Mouse (Mus musculus) stomach, embryonic 14.5 days (tissue): ENCODE data around the gene Herc3. TPM values are rescaled to one million over a fixed set of nuclear protein-coding genes. Genes with fewer than 3 reads are reported as not detected.

Source experiments
- ATAC-seq: fragments of 200-750 bp; cut with Nextera tagmentation; 2 replicates; pipeline ENCODE4 v1.8.0; 2017; ENCODE audit warnings: low read depth, moderate TSS enrichment; ENCODE audit not compliant: insufficient number of reproducible peaks, insufficient read depth, low FRiP score
- H3K27ac ChIP-seq: fragments of 300-500 bp; sonication (generic); 2 replicates; pipeline ENCODE4 v1.5.1; 2014; ENCODE audit warnings: mild to moderate bottlenecking, low read length, moderate library complexity, mixed read lengths
- H3K27me3 ChIP-seq: fragments of 300-500 bp; sonication (generic); 2 replicates; pipeline ENCODE4 v1.6.1; 2014; ENCODE audit warnings: low read length, control low read depth, mixed read lengths; ENCODE audit not compliant: control insufficient read depth, insufficient read depth
- H3K36me3 ChIP-seq: fragments of 300-500 bp; sonication (generic); 2 replicates; pipeline ENCODE4 v1.6.1; 2014; ENCODE audit warnings: mild to moderate bottlenecking, control low read depth, low read length, moderate library complexity, mixed read lengths; ENCODE audit not compliant: control insufficient read depth, insufficient read depth
- H3K4me1 ChIP-seq: fragments of 300-500 bp; sonication (generic); 2 replicates; pipeline ENCODE4 v1.6.1; 2014; ENCODE audit warnings: low read length, control low read depth, mixed read lengths; ENCODE audit not compliant: control insufficient read depth, insufficient read depth
- H3K4me2 ChIP-seq: fragments of 300-500 bp; sonication (generic); replicated peaks from 2 replicates; pipeline ENCODE4 v1.6.1; 2014; ENCODE audit warnings: low read depth, low read length, control low read depth
- H3K4me3 ChIP-seq: fragments of 300-500 bp; sonication (generic); 2 replicates; pipeline ENCODE4 v1.5.1; 2014; ENCODE audit warnings: low read depth, low read length, control low read depth
- H3K9ac ChIP-seq: fragments of 300-500 bp; sonication (generic); replicated peaks from 2 replicates; pipeline ENCODE4 v1.6.1; 2014; ENCODE audit warnings: low read depth, mild to moderate bottlenecking, control low read depth, low read length, moderate library complexity, mixed read lengths
- H3K9me3 ChIP-seq: fragments of 300-500 bp; sonication (generic); 2 replicates; pipeline ENCODE4 v1.6.1; 2016; ENCODE audit warnings: low read depth, low read length, control low read depth; ENCODE audit not compliant: control insufficient read depth
- WGBS: fragments of 180-500 bp; shearing (Covaris S2); extraction: QIAGEN DNeasy Blood & Tissue Kit; methylation state at CpG from one replicate; pipeline ENCODE4 v1.1.7; 2014; 5-methylcytosine and 5-hydroxymethylcytosine counted together
- polyA plus RNA-seq: library from polyadenylated mRNA; unstranded; fragments of >200 nt; fragmentation: Nextera tagmentation; extraction: Ambion mirVana; gene quantifications from 2 replicates; pipeline ENCODE4 v1.2.1, GENCODE M21; 2014

Gene Herc3
- polyA plus RNA-seq, 1 experiment from 2014 or later = 13.2 TPM

DNA sequence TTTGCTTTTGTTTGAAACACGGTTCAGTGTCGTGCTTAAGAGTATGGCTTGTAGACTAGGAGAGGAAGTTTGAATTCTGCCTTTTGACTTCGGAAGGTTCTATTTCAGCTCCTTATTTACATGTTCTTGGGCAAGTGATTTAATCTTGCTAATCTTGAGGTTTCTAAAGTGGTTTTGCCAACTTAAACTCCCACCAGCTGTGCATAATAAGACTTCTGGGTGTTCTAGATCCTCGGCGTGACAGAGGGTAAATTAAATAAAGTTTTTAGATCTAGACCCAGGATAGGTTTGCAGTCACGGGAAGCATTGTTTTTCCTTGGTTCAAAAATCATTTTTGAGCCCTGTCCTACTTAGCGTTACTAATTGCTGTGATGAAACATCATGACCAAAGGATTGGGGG, 3.2 kb downstream of the Herc3 start:
- H3K4me3 ChIP-seq = no peak overlapping the region
- no peaks in the 10 kb centered on the region for H3K36me3 ChIP-seq
- no peaks in the 10 kb centered on the region for H3K4me1 ChIP-seq
- 85% methylated on average over 7 of the region's 7 CpGs for WGBS
- H3K9me3 ChIP-seq = no peaks in the 10 kb centered on the region
- ATAC-seq = no peak
- H3K27ac ChIP-seq = no peak overlapping the region
- no peak overlapping the region for H3K9ac ChIP-seq
- H3K4me2 ChIP-seq = no peak overlapping the region
- no peaks in the 10 kb centered on the region for H3K27me3 ChIP-seq

DNA sequence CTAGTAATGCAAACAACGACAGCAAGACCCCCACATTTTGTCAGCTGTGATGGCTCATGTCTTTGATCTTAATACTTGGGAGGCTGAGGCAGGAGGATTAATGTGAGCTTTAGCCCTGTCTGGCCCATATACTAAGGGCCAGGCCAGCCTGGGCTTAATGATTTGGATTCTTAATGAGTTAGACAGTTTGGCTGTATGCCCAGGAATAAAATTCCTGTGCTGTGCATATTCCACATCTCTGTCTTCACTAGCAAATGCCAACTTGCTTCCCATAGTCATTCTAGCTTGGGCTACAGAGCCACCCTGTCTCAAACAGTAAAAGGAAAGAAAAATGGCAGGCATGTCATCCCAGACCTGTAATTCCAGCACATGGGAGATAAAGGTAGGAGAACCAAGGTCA, 4.3 kb downstream of the Herc3 start:
- no peaks in the 10 kb centered on the region for H3K36me3 ChIP-seq
- no peak overlapping the region for H3K4me3 ChIP-seq
- no peaks in the 10 kb centered on the region for H3K4me1 ChIP-seq
- no peak overlapping the region for H3K9ac ChIP-seq
- no peaks in the 10 kb centered on the region for H3K27me3 ChIP-seq
- no peak for ATAC-seq
- H3K4me2 ChIP-seq = no peak overlapping the region
- WGBS = 60% methylated on average over 1 of the region's 1 CpGs
- no peaks in the 10 kb centered on the region for H3K9me3 ChIP-seq
- H3K27ac ChIP-seq = no peak overlapping the region

DNA sequence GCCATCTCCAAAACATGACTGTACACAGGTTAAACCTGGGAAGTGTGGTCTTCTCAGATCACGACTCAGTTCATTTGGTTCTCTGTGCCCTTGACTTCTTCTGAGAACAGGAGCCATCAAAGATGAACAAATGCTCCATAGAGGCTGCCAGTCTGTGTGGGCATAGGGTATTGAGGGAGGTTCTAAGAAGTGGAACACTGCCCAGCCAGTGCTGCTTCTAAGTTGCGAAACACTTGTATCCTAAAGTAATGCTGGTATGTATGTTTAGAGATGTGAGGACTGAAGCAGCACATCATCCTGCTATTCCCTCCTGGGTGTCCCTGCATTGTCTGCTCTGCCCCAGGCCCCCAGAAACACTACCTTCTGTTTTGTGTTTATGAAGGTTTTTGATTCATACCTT, 5.2 kb downstream of the Herc3 start:
- H3K4me2 ChIP-seq = no peak overlapping the region
- no peak for ATAC-seq
- no peak overlapping the region for H3K9ac ChIP-seq
- no peaks in the 10 kb centered on the region for H3K36me3 ChIP-seq
- H3K27ac ChIP-seq = no peak overlapping the region
- no peaks in the 10 kb centered on the region for H3K9me3 ChIP-seq
- H3K27me3 ChIP-seq = no peaks in the 10 kb centered on the region
- H3K4me1 ChIP-seq = no peaks in the 10 kb centered on the region
- no peak overlapping the region for H3K4me3 ChIP-seq
- 87% methylated on average over 2 of the region's 2 CpGs for WGBS

DNA sequence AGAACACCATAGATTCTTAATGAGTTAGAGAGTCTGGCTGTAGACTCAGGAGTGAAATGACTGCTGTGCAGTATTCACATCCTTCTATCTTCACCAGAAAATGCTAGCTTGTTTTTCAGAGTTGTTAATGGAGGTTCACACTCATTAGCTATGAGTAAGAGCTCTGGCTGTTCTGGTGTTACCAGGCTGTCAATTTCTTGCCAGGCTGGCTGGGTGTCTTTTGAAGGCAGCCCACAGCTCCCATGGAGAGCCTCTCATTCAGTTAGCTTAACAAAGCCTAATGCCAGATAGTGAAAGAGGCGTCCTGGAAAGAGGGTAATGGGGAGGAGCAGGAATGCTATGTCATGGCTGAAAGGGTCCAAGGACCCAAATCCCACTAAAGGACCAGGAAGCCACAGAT, 6.7 kb downstream of the Herc3 start:
- no peaks in the 10 kb centered on the region for H3K27me3 ChIP-seq
- H3K4me3 ChIP-seq = no peak overlapping the region
- no peaks in the 10 kb centered on the region for H3K4me1 ChIP-seq
- H3K9me3 ChIP-seq = no peaks in the 10 kb centered on the region
- H3K9ac ChIP-seq = no peak overlapping the region
- no peak overlapping the region for H3K4me2 ChIP-seq
- no peaks in the 10 kb centered on the region for H3K36me3 ChIP-seq
- no peak for ATAC-seq
- WGBS = 51% methylated on average over 1 of the region's 1 CpGs
- no peak overlapping the region for H3K27ac ChIP-seq

DNA sequence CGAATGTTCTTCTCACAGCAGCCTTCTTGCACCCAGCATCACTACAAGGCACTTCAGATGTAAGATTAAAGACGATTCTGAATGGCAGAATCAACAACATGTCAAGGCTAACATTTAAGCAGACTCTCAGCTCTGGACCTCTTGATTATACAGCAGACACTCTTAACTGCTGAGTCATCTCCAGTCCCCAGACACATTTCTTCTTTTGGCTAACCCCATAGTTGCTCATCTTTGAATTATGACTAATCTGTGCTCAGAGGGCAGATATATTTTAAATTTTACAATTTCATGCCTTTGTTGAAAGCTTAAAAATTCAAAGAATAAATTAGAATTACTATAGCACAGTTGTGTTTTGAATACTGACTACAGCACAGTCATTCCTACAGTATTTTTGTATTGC, 9.9 kb downstream of the Herc3 start:
- H3K9me3 ChIP-seq = no peaks in the 10 kb centered on the region
- no peak overlapping the region for H3K4me3 ChIP-seq
- H3K4me2 ChIP-seq = no peak overlapping the region
- H3K27ac ChIP-seq = no peak overlapping the region
- no peaks in the 10 kb centered on the region for H3K36me3 ChIP-seq
- WGBS = 56% methylated on average over 2 of the region's 2 CpGs
- H3K4me1 ChIP-seq = no peaks in the 10 kb centered on the region
- no peak overlapping the region for H3K9ac ChIP-seq
- no peak for ATAC-seq
- H3K27me3 ChIP-seq = no peaks in the 10 kb centered on the region

DNA sequence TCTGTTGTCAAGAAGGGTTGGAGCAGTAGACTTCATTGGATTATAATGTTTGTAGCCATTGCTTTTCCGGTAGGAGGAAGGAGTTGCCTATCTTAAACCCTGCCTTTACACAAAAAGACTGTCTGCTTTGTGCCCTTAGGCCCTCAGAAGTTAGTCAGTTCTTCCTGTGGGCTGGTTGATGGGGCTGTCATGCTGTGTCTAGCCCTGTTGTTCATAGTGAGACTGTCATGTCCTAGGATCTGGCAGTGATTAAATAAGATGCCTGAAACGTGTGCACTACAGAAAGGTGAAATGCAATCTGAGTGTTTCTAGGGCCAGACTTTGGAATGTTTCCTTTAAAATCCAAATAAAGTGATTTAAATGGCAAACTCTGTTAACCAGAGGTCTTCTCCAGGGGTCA, 10.9 kb downstream of the Herc3 start:
- Histone ChIP-seq H3K36me3 (no peaks in the 10 kb centered on the region), H3K4me2 (no peak overlapping the region), H3K27ac (no peak overlapping the region), H3K9ac (no peak overlapping the region), H3K4me3 (no peak overlapping the region), H3K27me3 (no peaks in the 10 kb centered on the region), H3K9me3 (no peaks in the 10 kb centered on the region), H3K4me1 (no peaks in the 10 kb centered on the region)
- ATAC-seq = no peak
- WGBS = 41% methylated on average over 2 of the region's 2 CpGs

DNA sequence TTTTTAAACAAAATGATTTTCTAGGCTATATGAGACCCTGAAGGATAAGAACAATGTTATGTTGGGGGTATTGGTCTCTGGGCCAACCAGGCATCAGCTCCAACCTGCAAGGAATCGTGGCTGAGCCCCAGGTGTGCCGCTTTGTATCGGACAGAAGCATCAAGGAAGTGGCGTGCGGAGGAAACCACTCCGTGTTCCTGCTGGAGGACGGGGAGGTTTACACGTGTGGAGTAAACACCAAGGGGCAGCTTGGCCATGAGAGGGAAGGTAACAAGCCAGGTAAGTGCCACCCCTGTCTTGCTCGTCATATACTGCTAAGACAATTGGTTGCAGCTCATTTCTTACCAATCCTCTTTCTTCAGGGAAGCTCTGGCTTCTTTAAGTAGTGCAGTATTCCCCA, 12.3 kb downstream of the Herc3 start:
- H3K4me3 ChIP-seq = no peak overlapping the region
- no peaks in the 10 kb centered on the region for H3K4me1 ChIP-seq
- no peak overlapping the region for H3K27ac ChIP-seq
- WGBS = 87% methylated on average over 9 of the region's 9 CpGs
- ATAC-seq = no peak
- H3K9me3 ChIP-seq = no peaks in the 10 kb centered on the region
- H3K27me3 ChIP-seq = no peaks in the 10 kb centered on the region
- H3K9ac ChIP-seq = no peak overlapping the region
- no peak overlapping the region for H3K4me2 ChIP-seq
- no peaks in the 10 kb centered on the region for H3K36me3 ChIP-seq

DNA sequence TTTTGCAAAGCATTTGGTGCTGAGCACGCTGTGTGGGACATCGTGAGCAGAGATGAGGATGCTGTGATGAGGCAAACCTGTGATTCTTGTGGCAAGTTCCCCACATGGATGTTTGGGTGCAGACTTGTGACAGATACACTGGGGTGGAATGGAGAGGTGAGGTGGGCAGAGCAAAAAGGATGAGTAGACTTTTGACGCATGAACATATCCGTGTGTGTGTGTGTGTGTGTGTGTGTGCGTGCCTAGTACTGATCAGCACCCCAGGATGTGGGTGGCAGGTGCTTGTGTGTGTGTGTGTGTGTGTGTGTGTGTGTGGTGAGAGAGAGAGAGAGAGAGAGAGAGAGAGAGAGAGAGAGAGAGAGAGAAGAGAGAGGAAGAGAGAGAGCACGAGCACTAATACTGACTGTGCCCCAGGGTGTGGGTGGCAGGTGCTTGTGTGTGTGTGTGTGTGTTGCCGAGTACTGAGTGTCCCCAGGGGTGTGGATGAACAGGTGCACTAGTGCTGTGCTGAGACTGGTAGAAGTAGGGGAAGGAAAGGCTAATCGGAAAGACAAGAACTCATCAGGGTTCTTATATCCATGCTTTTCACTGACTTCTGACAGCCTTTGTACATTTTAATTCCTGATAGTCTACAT, 13.0 kb downstream of the Herc3 start:
- Histone ChIP-seq H3K4me2 (no peak overlapping the region), H3K4me3 (no peak overlapping the region), H3K27ac (no peak overlapping the region), H3K4me1 (no peaks in the 10 kb centered on the region), H3K9ac (no peak overlapping the region), H3K9me3 (no peaks in the 10 kb centered on the region), H3K36me3 (no peaks in the 10 kb centered on the region), H3K27me3 (no peaks in the 10 kb centered on the region)
- WGBS = 89% methylated on average over 8 of the region's 8 CpGs
- ATAC-seq = no peak
